Mouse (Mus musculus): ENCODE data around the gene D930007J09Rik.
A peak's percentile ranks its signal among the peaks of the same experiment; 100 is the strongest.

The D930007J09Rik gene

GRCm38 (mm10) chr13:32802259-32803081 is at the start of gene D930007J09Rik:
TSS of gene D930007J09Rik (minus strand) at chr13:32802849.
- no peak for DNase-seq (ENCODE audit: extremely low read depth, low read depth)

DNA sequence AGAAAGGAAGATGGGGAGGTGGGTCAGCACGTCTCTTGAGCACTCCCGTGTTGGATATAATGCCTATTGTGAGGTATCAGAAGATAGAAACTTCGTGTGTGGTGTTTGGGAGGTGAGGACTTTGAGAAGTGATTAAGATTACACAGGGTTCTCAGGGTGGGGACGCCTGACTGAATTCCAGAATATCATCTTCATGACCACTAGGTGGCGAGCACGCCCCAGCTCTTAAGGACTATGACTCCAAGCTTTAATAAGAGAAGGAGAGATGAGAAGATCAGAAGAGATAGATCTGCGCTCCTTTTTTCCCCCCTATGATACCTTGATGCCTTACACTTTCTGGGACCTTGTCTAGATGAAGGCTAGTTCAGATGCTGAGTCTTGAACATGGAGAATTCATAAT is 49.3 kb upstream of the D930007J09Rik start:
- peak; percentile 47 for DNase-seq (ENCODE audit: extremely low read depth, low read depth)

DNA sequence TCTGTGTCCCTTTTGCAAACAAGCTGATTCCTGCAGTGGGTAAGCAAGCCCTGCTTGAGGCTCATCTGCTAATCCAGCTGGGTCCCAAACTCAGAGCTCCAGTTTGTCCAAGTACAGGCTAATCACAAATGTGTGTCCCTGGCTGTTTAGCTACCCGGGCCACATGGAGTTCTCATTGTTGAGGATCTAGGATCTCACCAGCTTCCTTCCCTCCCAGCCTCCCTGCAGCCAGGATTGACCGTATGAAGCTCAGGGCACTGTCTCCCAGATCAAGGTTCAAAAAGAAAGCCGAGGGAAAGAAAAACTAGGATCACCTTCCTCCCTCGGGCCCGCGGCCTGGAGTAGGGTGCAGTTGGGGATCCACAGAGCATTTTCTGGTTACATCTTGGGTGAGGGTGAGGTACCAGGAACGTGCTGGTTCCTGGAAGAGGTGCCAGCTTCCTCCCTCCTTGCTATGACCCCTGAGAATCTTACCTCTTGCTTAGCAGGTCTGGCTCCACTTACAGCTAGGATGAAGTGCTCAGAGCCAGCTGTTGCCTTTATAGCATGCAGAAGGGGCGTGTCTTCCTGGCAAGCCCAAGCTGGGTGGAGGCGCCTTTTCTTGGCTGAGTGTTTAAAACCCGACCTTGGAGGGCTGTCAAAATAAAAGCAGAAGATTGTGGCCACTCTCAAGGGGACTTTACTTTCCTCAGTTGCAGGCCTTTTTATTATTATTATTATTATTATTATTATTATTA is 48.2 kb upstream of the D930007J09Rik start, which contains the start of gene Serpinb1a:
Gene Serpinb1a, minus strand, starts transcription at position 518 of the 737 bp plus-strand sequence.
- peak; percentile 65 for DNase-seq (ENCODE audit: extremely low read depth, low read depth)

GRCm38 (mm10) chr13:32850156-32850555 is 47.5 kb upstream of the D930007J09Rik start:
- peak; percentile 23 for DNase-seq (ENCODE audit: extremely low read depth, low read depth)

- no peak for DNase-seq (ENCODE audit: extremely low read depth, low read depth)
These were observed 47.0 kb upstream of the D930007J09Rik start for GRCm38 (mm10) chr13:32849531-32850123.

DNA sequence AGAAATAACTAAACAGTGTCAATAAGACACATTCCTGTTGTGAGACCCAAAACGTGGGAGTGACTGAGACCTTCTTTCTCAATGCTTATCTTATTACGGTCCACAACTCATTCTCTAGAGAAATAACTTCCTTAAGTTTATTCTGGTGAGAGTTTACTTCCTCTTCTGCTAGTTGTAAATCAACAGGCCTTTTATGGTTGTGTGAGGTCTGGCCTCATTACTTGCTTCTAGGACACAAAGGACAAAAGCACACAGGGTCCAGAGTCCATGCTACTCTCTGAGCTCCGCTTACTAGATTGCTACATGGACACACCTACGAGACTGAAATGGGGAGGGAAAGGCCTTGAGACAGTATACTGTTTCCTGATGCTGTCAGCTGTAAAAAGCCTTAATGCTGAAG is 46.4 kb upstream of the D930007J09Rik start:
- peak; percentile 64 for DNase-seq (ENCODE audit: extremely low read depth, low read depth)

DNA sequence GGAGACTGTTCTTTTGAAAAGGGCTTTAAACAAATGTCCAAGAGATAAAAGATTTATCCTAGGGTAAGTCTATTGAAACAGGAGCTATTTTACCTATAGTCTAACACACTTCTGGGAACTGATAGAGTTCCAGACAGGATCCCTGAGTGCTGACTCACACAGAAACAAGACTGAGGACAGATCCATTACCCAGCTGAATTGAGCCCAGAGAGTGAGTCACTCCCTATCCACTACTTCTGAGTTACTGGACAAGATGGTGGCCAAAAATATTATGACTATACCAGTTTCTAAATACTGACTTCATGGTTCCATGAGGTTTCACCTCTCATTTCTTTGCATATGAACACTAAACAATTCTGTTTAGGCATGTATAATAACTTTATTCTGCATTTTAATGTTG is 43.6 kb upstream of the D930007J09Rik start:
- no peak for DNase-seq (ENCODE audit: extremely low read depth, low read depth)

DNA sequence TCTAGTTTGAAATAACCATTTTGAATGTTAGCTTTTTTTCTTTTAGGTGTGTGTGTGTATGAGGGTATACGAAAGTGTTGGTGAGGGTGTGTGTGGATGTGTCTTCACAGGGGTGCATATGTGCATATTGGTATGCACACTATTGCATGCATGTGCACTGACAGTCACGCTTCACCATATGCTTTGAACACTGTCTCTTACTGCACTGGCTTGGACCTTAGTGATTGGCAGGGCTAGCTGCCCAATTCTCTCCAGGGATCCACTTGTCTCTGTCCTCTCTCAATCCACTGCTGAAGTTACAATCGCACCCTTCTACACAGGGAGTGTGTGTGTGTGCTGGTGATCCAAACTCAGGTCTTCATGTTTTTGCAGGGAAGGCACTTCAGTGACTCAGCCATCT is 38.7 kb upstream of the D930007J09Rik start:
- no peak for DNase-seq (ENCODE audit: extremely low read depth, low read depth)

DNA sequence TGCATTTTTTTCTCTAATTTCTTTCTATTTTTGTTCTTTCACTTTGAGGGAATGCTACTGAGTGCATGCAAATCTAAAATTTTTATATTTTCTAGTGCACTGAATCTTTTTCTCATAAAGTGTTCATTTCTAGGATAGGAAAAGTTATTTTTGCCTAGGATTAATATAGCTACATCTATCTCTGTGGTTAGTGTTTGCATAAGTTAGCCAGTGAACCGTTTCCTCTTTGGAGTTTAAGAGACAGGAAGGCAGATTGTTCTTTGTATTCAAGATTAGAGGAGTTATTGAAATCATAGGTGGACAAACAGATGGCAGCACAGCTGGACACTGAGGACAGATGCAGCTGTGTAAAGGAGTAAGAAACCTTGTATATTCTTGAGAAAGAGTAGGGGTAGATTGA is 36.7 kb upstream of the D930007J09Rik start:
- no peak for DNase-seq (ENCODE audit: extremely low read depth, low read depth)

- no peak for DNase-seq (ENCODE audit: extremely low read depth, low read depth)
These were observed 31.9 kb upstream of the D930007J09Rik start for GRCm38 (mm10) chr13:32834513-32834912.

DNA sequence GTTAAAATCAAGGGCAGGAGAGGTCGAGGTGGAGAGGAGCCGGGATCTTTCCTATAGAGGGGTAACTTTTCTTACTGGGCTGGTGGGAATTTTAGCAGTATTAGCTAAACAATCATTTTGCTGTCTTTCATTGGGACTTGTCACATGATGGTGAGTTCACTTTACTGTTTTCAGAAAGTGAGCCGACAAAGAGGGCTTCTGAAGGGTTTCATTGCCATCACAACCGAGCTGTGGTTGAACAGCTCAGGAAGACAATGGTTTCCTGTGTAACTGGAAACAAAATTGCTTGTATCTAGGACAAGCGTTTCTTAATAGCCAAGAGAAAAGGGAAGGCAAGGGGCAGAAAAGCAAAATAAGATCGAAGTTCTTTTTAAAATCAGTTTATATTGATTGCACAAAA is 30.6 kb upstream of the D930007J09Rik start:
- DNase-seq (ENCODE audit: extremely low read depth, low read depth): no peak

- DNase-seq (ENCODE audit: extremely low read depth, low read depth): no peak
These were observed 30.1 kb upstream of the D930007J09Rik start for GRCm38 (mm10) chr13:32832776-32833175.

- no peak for DNase-seq (ENCODE audit: extremely low read depth, low read depth)
These were observed 29.0 kb upstream of the D930007J09Rik start for GRCm38 (mm10) chr13:32831505-32832273.

- DNase-seq (ENCODE audit: extremely low read depth, low read depth): peak; percentile 27
These were observed 26.2 kb upstream of the D930007J09Rik start for GRCm38 (mm10) chr13:32828886-32829285.

- DNase-seq (ENCODE audit: extremely low read depth, low read depth): peak; percentile 28
These were observed 25.3 kb upstream of the D930007J09Rik start for GRCm38 (mm10) chr13:32827951-32828350.

GRCm38 (mm10) chr13:32827111-32827822 is 24.6 kb upstream of the D930007J09Rik start:
- DNase-seq (ENCODE audit: extremely low read depth, low read depth): no peak

GRCm38 (mm10) chr13:32825546-32825945 is 22.9 kb upstream of the D930007J09Rik start:
- DNase-seq (ENCODE audit: extremely low read depth, low read depth): no peak

- DNase-seq (ENCODE audit: extremely low read depth, low read depth): no peak
These were observed 22.0 kb upstream of the D930007J09Rik start for GRCm38 (mm10) chr13:32824377-32825330.

DNA sequence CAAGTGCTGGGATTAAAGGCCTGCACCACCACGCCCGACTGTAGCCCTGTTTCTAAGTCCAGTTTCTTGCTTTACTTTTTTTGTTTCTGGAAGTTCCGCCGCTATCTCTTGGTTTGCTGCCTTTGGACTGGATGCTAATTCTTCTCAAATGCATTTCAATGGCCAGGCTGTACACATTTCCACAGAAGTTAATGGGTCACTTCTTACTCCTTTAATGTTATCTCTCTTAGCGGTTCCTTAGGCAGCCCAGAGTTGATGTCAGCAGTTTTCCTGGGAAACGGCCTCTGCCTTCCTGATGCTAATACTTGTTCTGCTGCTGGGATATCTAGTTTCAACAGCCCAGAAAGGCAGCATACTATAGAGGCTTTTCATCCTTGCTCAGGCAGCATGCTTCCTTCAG is 20.5 kb upstream of the D930007J09Rik start:
- DNase-seq (ENCODE audit: extremely low read depth, low read depth): no peak
